Mouse (Mus musculus): Measurements from ENCODE around the gene Troap.

- no peak for TF ChIP-seq POLR2A (IDR thresholded peaks at IDR 0.05; ENCODE audit: insufficient read length, low read depth)
- TF ChIP-seq USF1 (IDR thresholded peaks at IDR 0.05; ENCODE audit: low read depth), result no peak
- no peak for TF ChIP-seq TCF12 (IDR thresholded peaks at IDR 0.05; ENCODE audit: insufficient read depth, poor library complexity, severe bottlenecking)
- no peak for TF ChIP-seq MYOG (IDR thresholded peaks at IDR 0.05; ENCODE audit: control insufficient read depth in 1 of 3, insufficient read depth in 1 of 3, insufficient read length in 2 of 3, low read depth in 2 of 3)
- no peak for TF ChIP-seq E2F4 (IDR thresholded peaks at IDR 0.05; ENCODE audit: insufficient read depth)
- no peak for TF ChIP-seq MAX (IDR thresholded peaks at IDR 0.05; ENCODE audit: low read depth)
- no peak for TF ChIP-seq MYOD1 (IDR thresholded peaks at IDR 0.05; ENCODE audit: control insufficient read depth in 1 of 3, insufficient read length in 2 of 3, low read depth in 2 of 3)
Measured at GRCm38 (mm10) chr15:99105238-99105637, 30.9 kb downstream of the Troap start.
